Mouse (Mus musculus): ENCODE results near the gene Tgm5. TPM values are rescaled to one million over a fixed set of nuclear protein-coding genes. Genes with fewer than 3 reads are reported as not detected.

The Tgm5 gene
- total RNA-seq, 4 experiments from 2014 or later, result not detected

Other genes starting within 250 kb of the Tgm5 start
- gene Cdan1, start 235.7 kb downstream of the Tgm5 start, total RNA-seq (2022), result 10 to 100 TPM; 27.0 to 35.3 (median 29.6) TPM
- gene Ttbk2, start 235.2 kb downstream of the Tgm5 start, total RNA-seq (2022), result 10 to 100 TPM; 63.7 to 77.3 (median 72.4) TPM
- 10 to 100 TPM; 40.8 to 45.5 (median 45.0) TPM for gene Ubr1, start 115.1 kb downstream of the Tgm5 start, total RNA-seq (2022)
- 10 to 100 TPM; 21.9 to 27.6 (median 23.4) TPM for gene Tmem62, start 108.8 kb downstream of the Tgm5 start, total RNA-seq (2022)
- gene Ccndbp1, start 77.4 kb downstream of the Tgm5 start, total RNA-seq (2022), result 10 to 100 TPM; 57.5 to 64.4 (median 61.0) TPM
- not detected for gene Epb42, start 48.8 kb downstream of the Tgm5 start, total RNA-seq (2022)
- under 1 TPM in 3 of 4 experiments, not detected in 1; 0.16 to 0.49 (median 0.40) TPM for gene Tgm7, start 24.0 kb upstream of the Tgm5 start, total RNA-seq (2022)
- 10 to 100 TPM; 18.9 to 24.9 (median 21.8) TPM for gene Adal, start 54.6 kb upstream of the Tgm5 start, total RNA-seq (2022)
- 1 to 10 TPM; 7.8 to 9.5 (median 8.6) TPM for gene Lcmt2, start 54.8 kb upstream of the Tgm5 start, total RNA-seq (2022)
- 10 to 100 TPM; 32.3 to 47.9 (median 41.5) TPM for gene Tubgcp4, start 84.8 kb upstream of the Tgm5 start, total RNA-seq (2022)
- gene Zscan29, start 85.3 kb upstream of the Tgm5 start, total RNA-seq (2022), result 1 to 10 TPM; 7.1 to 8.1 (median 7.7) TPM
- gene Trp53bp1, start 185.6 kb upstream of the Tgm5 start, total RNA-seq (2022), result 100 to 1,000 TPM; 144 to 183 (median 161) TPM
- 100 to 1,000 TPM; 585 to 644 (median 617) TPM for gene Map1a, start 203.8 kb upstream of the Tgm5 start, total RNA-seq (2022)

All from layer of hippocampus, adult 8-10 months (tissue).